Mouse (Mus musculus): ENCODE measurements around the gene Vegfd. TPM values are rescaled to one million over a fixed set of nuclear protein-coding genes. Genes with fewer than 3 reads are reported as not detected.

The Vegfd gene
- polyA plus RNA-seq, 1 experiment from 2014 or later, result 21.7 TPM

- no peak for ATAC-seq (ENCODE audit: low FRiP score, low TSS enrichment)
- no peak overlapping the region for H3K27ac ChIP-seq (ENCODE audit: low read length)
- H3K9me3 ChIP-seq (ENCODE audit: low read length), result no peaks in the 10 kb centered on the region
- no peak overlapping the region for H3K4me2 ChIP-seq (replicated peaks; ENCODE audit: low read depth, low read length)
- H3K4me1 ChIP-seq (ENCODE audit: insufficient read depth, low read length), result no peaks in the 10 kb centered on the region
- H3K27me3 ChIP-seq (ENCODE audit: insufficient read depth, low read length), result peaks cover 2% of the 10 kb centered on the region; the same call in 1 of the 2 replicates
- H3K36me3 ChIP-seq (ENCODE audit: insufficient read depth, low read length), result no peaks in the 10 kb centered on the region
- no peak overlapping the region for H3K4me3 ChIP-seq (ENCODE audit: low read length)
- H3K9ac ChIP-seq (replicated peaks; ENCODE audit: low read length), result no peak overlapping the region
- whole genome bisulfite sequencing, result 70% methylated on average over 4 of the region's 4 CpGs
Observed at GRCm38 (mm10) chrX:164379721-164380120, 6.5 kb downstream of the Vegfd start.

DNA sequence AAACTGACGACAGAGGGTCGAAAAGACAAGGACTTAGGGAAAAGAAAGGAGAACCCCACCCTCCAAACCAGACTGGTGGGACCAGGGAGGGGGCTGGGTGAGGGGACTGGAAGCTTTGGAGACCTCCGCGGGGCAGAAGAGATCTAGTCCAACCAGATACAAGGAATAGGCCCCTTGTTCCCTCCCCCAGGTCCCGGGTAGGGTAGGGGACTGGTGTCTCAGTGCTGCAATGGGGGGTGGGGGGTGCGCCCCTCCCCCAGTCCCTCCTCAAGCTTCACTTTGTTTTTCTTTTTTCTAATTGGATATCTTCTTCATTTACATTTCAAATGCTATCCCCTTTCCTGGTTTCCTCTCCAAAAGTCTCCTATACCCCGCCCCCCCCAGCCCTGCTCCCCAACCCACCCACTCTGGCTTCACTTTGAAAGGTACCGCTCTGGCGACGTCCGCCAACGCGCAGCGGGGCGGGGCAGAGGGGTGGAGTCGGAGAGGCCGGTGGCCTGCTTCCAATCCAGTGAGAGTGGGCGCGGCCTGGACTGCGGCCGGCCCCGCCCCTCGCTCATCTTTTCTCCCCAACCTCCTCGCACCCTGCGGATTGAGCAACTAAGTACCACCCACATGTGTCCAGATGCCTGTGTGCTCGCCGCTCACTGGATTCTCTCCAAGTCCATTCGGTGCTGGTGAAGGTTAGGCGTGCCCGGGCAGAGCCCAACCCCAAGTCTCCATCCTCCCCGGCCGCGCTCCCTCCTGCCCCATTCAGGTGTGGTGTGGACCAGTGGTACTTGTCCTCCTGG lies 8.6 kb downstream of the Vegfd start:
- Histone ChIP-seq H3K4me1 (ENCODE audit: insufficient read depth, low read length) (no peaks in the 10 kb centered on the region), H3K36me3 (ENCODE audit: insufficient read depth, low read length) (no peaks in the 10 kb centered on the region), H3K27ac (ENCODE audit: low read length) (peak overlapping the region; percentile 29; the same call in 1 of the 2 replicates), H3K4me3 (ENCODE audit: low read length) (peak overlapping the region; percentile 44), H3K9me3 (ENCODE audit: low read length) (no peaks in the 10 kb centered on the region), H3K27me3 (ENCODE audit: insufficient read depth, low read length) (peaks cover 2% of the 10 kb centered on the region; the same call in 1 of the 2 replicates), H3K4me2 (replicated peaks; ENCODE audit: low read depth, low read length) (peak overlapping the region; percentile 69), H3K9ac (replicated peaks; ENCODE audit: low read length) (peak overlapping the region; percentile 38; the same call in 1 of the 2 replicates)
- peak; percentile 99 for ATAC-seq (ENCODE audit: low FRiP score, low TSS enrichment)
- 22% methylated on average over 33 of the region's 33 CpGs for WGBS

DNA sequence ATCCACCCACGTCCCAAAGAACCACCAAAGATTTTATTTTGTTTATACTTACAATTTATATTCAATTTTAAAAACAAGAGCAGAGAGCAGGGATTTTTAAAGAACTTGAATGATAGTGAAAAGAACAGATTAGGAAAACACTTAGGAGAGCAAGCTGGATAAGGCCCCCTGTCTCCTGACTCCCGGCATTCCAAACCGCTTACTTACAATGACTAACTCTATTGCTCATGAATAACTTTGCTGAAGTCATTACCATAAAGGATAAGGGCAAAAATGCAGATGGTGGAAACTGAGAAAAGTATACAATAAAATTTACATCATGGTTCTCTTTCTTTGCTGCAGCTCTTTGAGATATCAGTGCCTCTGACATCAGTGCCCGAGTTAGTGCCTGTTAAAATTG lies 20.9 kb downstream of the Vegfd start:
- Histone ChIP-seq H3K4me2 (replicated peaks; ENCODE audit: low read depth, low read length) (no peak overlapping the region), H3K9ac (replicated peaks; ENCODE audit: low read length) (no peak overlapping the region), H3K4me3 (ENCODE audit: low read length) (no peak overlapping the region), H3K36me3 (ENCODE audit: insufficient read depth, low read length) (no peaks in the 10 kb centered on the region), H3K27me3 (ENCODE audit: insufficient read depth, low read length) (peaks cover 4% of the 10 kb centered on the region; the same call in 1 of the 2 replicates), H3K9me3 (ENCODE audit: low read length) (no peaks in the 10 kb centered on the region), H3K27ac (ENCODE audit: low read length) (no peak overlapping the region), H3K4me1 (ENCODE audit: insufficient read depth, low read length) (no peaks in the 10 kb centered on the region)
- no peak for ATAC-seq (ENCODE audit: low FRiP score, low TSS enrichment)
- WGBS, result 83% methylated on average over 4 of the region's 4 CpGs

DNA sequence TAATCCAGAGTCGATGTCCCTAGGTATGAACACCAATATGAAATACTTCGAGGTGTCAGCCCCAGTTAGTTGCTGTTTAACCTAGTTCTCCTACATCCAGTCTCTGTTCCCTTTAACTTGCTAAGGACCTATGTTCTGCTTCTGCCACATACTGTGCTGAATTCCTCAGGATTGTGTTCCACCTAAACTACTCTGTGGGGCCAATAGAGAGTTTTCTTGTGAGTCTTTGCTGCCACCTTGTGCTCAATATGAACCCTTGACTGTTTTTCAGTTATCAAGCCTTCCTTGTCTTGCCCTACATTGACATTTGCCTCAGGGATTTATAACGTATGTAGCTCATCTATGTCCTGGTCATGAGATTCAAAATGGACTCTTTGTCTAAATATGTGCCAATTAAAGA lies 25.3 kb downstream of the Vegfd start:
- no peak overlapping the region for H3K4me3 ChIP-seq (ENCODE audit: low read length)
- H3K9me3 ChIP-seq (ENCODE audit: low read length), result 0 out of 2 replicates have a peak, but pooled peaks cover 2% of the 10 kb centered on the region
- WGBS, result 66% methylated on average over 3 of the region's 3 CpGs
- H3K4me2 ChIP-seq (replicated peaks; ENCODE audit: low read depth, low read length), result no peak overlapping the region
- H3K4me1 ChIP-seq (ENCODE audit: insufficient read depth, low read length), result no peaks in the 10 kb centered on the region
- no peak overlapping the region for H3K27ac ChIP-seq (ENCODE audit: low read length)
- H3K27me3 ChIP-seq (ENCODE audit: insufficient read depth, low read length), result no peaks in the 10 kb centered on the region
- H3K9ac ChIP-seq (replicated peaks; ENCODE audit: low read length), result no peak overlapping the region
- H3K36me3 ChIP-seq (ENCODE audit: insufficient read depth, low read length), result no peaks in the 10 kb centered on the region
- ATAC-seq (ENCODE audit: low FRiP score, low TSS enrichment), result no peak

DNA sequence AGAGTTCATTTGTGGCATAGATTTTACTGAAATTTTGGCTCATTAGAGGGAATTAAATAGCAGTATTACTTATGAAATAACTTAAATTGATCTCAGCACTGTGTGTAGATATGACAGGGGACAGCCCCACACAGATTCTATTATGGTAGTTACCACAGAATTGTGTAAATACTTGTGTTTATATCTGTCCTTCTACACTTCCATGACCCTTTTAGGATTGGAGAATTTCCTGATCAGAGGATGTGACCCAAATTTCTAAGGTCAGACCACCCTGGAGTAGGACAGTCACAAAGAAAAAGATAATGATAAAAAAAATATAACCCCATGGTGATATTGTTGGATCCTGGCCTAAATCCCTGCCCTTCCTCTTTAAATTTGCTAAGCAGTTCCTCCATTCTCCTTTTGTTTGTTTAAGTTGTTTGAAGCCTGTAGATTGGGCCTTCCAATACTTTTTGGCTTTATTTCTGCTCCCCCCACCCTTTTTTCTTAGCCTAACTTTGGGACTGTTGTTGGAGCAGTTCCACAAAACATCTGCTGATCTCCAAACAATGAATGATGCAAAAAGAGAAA lies 32.0 kb downstream of the Vegfd start:
- H3K4me2 ChIP-seq (replicated peaks; ENCODE audit: low read depth, low read length), result no peak overlapping the region
- 0 out of 2 replicates have a peak, but pooled peaks cover 2% of the 10 kb centered on the region for H3K9me3 ChIP-seq (ENCODE audit: low read length)
- no peak overlapping the region for H3K9ac ChIP-seq (replicated peaks; ENCODE audit: low read length)
- H3K27me3 ChIP-seq (ENCODE audit: insufficient read depth, low read length), result peaks cover 4% of the 10 kb centered on the region; the same call in 1 of the 2 replicates
- no peak for ATAC-seq (ENCODE audit: low FRiP score, low TSS enrichment)
- H3K4me3 ChIP-seq (ENCODE audit: low read length), result no peak overlapping the region
- no peak overlapping the region for H3K27ac ChIP-seq (ENCODE audit: low read length)
- no peaks in the 10 kb centered on the region for H3K36me3 ChIP-seq (ENCODE audit: insufficient read depth, low read length)
- no peaks in the 10 kb centered on the region for H3K4me1 ChIP-seq (ENCODE audit: insufficient read depth, low read length)

- Histone ChIP-seq H3K27me3 (ENCODE audit: insufficient read depth, low read length) (peaks cover 4% of the 10 kb centered on the region; the same call in 1 of the 2 replicates), H3K4me1 (ENCODE audit: insufficient read depth, low read length) (no peaks in the 10 kb centered on the region), H3K36me3 (ENCODE audit: insufficient read depth, low read length) (no peaks in the 10 kb centered on the region), H3K9ac (replicated peaks; ENCODE audit: low read length) (no peak overlapping the region), H3K9me3 (ENCODE audit: low read length) (0 out of 2 replicates have a peak, but pooled peaks cover 2% of the 10 kb centered on the region), H3K4me2 (replicated peaks; ENCODE audit: low read depth, low read length) (no peak overlapping the region), H3K4me3 (ENCODE audit: low read length) (no peak overlapping the region), H3K27ac (ENCODE audit: low read length) (no peak overlapping the region)
- WGBS, result 74% methylated on average over 9 of the region's 9 CpGs
- ATAC-seq (ENCODE audit: low FRiP score, low TSS enrichment), result no peak
Observed at GRCm38 (mm10) chrX:164406133-164407022, 33.2 kb downstream of the Vegfd start.

GRCm38 (mm10) chrX:164408301-164408927 lies 35.2 kb downstream of the Vegfd start:
- no peak overlapping the region for H3K4me3 ChIP-seq (ENCODE audit: low read length)
- 67% methylated on average over 3 of the region's 3 CpGs for WGBS
- no peaks in the 10 kb centered on the region for H3K4me1 ChIP-seq (ENCODE audit: insufficient read depth, low read length)
- peaks cover 4% of the 10 kb centered on the region; the same call in 1 of the 2 replicates for H3K27me3 ChIP-seq (ENCODE audit: insufficient read depth, low read length)
- H3K9ac ChIP-seq (replicated peaks; ENCODE audit: low read length), result no peak overlapping the region
- H3K9me3 ChIP-seq (ENCODE audit: low read length), result no peaks in the 10 kb centered on the region
- H3K36me3 ChIP-seq (ENCODE audit: insufficient read depth, low read length), result no peaks in the 10 kb centered on the region
- no peak overlapping the region for H3K27ac ChIP-seq (ENCODE audit: low read length)
- no peak overlapping the region for H3K4me2 ChIP-seq (replicated peaks; ENCODE audit: low read depth, low read length)
- no peak for ATAC-seq (ENCODE audit: low FRiP score, low TSS enrichment)

- no peak overlapping the region for H3K27ac ChIP-seq (ENCODE audit: low read length)
- H3K4me3 ChIP-seq (ENCODE audit: low read length), result no peak overlapping the region
- H3K9me3 ChIP-seq (ENCODE audit: low read length), result no peaks in the 10 kb centered on the region
- peaks cover 8% of the 10 kb centered on the region; the same call in 1 of the 2 replicates for H3K27me3 ChIP-seq (ENCODE audit: insufficient read depth, low read length)
- no peak for ATAC-seq (ENCODE audit: low FRiP score, low TSS enrichment)
- H3K4me2 ChIP-seq (replicated peaks; ENCODE audit: low read depth, low read length), result no peak overlapping the region
- H3K36me3 ChIP-seq (ENCODE audit: insufficient read depth, low read length), result no peaks in the 10 kb centered on the region
- no peaks in the 10 kb centered on the region for H3K4me1 ChIP-seq (ENCODE audit: insufficient read depth, low read length)
- no peak overlapping the region for H3K9ac ChIP-seq (replicated peaks; ENCODE audit: low read length)
- 62% methylated on average over 1 of the region's 1 CpGs for WGBS
Observed at GRCm38 (mm10) chrX:164410562-164410961, 37.4 kb downstream of the Vegfd start.

DNA sequence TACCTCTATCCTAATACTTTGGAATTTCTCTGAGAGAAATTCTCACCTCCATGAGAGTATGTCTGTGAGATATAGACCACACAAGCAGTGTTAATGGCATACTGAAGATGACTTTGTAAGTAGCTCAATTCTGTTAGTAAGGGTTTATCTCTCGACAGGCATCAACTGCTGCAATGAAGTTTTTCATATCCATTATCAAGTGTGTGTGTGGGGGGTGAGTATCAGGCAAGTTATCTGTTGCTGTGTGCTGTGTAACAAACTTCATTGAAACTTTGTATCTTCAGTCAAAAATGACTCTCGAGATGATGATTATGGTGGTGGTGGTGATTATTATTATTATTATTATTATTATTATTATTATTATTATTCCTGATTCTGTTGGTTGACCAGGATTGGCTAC lies 43.6 kb downstream of the Vegfd start:
- Histone ChIP-seq H3K27ac (ENCODE audit: low read length) (no peak overlapping the region), H3K27me3 (ENCODE audit: insufficient read depth, low read length) (peaks cover 8% of the 10 kb centered on the region), H3K36me3 (ENCODE audit: insufficient read depth, low read length) (no peaks in the 10 kb centered on the region), H3K4me3 (ENCODE audit: low read length) (no peak overlapping the region), H3K9me3 (ENCODE audit: low read length) (no peaks in the 10 kb centered on the region), H3K4me2 (replicated peaks; ENCODE audit: low read depth, low read length) (no peak overlapping the region), H3K9ac (replicated peaks; ENCODE audit: low read length) (no peak overlapping the region), H3K4me1 (ENCODE audit: insufficient read depth, low read length) (peaks cover 4% of the 10 kb centered on the region; the same call in 1 of the 2 replicates)
- 88% methylated on average over 2 of the region's 2 CpGs for WGBS
- no peak for ATAC-seq (ENCODE audit: low FRiP score, low TSS enrichment)

Measured in kidney, embryonic 16.5 days (tissue).